Mouse (Mus musculus) monocyte, adult 5-6 weeks (primary cell): ENCODE results near the gene Tmem151a. TPM values are rescaled to one million over a fixed set of nuclear protein-coding genes. Genes with fewer than 3 reads are reported as not detected.
"Not testable (repeated sequence)": the region's sequence is repeated elsewhere in the genome, so short reads cannot be mapped to it uniquely, and the experiment has no call there.

Experiments used
- ATAC-seq: fragments of 153-309, 156-312 bp; replicated peaks from 2 replicates; pipeline ENCODE4 v1.8.0; 2017; ENCODE audit warnings: mild to moderate bottlenecking; ENCODE audit not compliant: low TSS enrichment, insufficient number of reproducible peaks, severe bottlenecking, poor library complexity, low FRiP score
- total RNA-seq: library from RNA; stranded (forward); fragments of 200-1000, 200-491, 200-594 nt; gene quantifications from 3 replicates; pipeline ENCODE4 v1.2.3, GENCODE M21; 2017

Gene Tmem151a
- total RNA-seq, 1 experiment from 2014 or later, result 0.67 TPM

- no peak for ATAC-seq
Measured at GRCm38 (mm10) chr19:5095887-5096474, 10.7 kb upstream of the Tmem151a start.

DNA sequence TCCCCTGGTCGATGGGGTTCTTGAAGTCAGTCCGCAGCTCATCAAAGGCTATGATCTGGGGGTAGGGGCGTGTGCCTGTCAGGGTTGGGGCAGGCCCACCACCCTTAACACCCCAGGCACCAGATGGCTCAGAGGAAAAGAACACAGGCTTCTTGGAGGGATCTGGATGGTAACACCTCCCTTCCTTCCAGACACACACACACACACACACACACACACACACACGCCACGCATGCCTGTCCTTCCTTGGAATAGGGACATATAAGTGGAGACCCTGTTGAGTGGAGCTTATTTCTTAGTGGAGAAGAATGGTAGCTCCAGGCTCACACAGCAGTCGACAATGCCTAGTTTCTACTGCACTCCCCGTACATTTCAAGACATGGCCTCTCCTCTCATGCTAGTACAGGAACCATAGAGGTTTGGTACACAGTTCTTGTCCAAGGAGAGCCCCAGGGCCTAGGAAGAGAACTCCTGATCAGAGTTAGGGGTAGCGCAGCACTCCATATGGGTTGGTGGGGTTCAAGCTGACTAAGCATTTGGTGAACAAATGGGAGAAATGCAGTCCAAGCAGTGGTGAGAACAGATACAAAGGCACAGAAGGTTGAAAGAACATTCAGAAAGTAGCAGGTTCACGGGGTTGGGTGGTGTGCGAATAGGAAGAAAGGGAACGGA, 9.6 kb upstream of the Tmem151a start:
- no peak for ATAC-seq

DNA sequence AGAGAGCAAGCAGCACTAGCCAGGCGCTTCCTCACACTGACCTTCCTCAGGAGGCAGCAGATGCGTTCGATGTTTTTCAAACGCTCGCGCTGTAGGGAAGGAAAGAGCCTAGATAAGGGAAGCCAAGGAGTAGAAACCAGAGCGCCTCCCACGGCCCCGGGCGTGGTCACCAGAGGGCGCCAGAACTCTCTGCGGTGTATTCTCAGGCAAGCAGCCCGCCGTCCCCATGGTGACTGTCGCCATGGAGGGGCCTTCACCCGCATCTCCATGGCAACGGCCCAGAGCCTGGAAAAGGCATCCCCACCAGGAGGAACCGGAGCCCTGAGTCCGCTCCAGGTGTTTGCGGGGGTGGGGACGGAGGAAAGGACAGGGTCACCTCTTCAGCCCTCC, 8.9 kb upstream of the Tmem151a start:
- ATAC-seq, result peak; percentile 72

DNA sequence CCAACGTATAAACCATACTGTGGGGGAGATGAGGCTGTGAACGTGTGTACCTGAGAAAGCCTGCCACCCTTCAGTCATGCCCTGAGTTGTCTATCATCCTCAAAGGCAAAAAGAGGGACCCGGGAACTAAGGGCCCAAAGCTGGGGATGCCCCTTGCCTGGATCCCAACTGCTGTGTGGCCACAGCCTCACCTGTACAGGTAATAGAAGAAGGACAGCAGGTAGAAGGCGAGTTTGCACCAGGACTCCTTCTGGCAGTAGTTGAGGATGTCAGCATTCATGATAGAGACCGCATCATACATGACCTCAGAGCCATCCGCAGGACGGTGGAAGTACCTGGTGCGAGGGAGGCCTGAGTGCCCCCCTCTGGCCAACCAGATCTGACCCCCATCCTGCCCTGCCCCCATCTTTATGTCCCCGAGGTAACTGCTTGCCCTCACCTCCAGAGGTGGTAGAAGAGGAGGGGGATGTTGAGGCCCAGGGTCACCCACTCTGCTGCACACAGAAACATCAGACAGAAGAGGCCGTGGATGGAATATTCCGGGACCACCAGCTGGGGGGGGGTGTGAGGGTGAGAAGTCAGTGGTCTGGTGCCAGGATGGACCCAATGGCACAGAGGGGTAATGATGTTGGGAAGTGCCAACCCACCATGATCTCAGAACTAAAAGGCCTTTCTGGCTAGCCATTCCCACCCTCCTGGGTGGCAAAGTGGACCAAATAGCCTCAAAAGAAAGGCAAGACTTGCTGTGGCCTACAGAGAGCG, 8.3 kb upstream of the Tmem151a start:
- no peak for ATAC-seq

GRCm38 (mm10) chr19:5092083-5092482, 6.8 kb upstream of the Tmem151a start:
- ATAC-seq, result no peak

DNA sequence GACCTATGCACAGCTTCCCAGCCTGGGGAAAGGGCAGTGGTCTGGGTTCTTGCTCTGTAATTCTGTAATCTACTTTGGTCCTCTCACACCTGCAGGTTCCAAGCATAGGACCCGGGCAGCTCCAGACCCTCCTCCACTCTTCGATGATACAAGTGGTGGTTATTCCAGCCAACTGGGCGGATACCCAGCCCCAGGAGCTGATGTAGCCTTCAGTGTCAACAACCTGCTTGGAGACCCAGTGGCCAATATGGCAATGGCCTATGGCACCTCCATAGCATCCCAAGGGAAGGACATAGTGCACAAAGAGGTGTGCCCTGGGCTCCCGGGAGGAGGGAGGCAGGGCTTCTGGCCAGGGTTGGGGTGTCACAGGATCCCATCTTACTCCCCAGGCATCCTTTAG, 4.0 kb upstream of the Tmem151a start:
- no peak for ATAC-seq

DNA sequence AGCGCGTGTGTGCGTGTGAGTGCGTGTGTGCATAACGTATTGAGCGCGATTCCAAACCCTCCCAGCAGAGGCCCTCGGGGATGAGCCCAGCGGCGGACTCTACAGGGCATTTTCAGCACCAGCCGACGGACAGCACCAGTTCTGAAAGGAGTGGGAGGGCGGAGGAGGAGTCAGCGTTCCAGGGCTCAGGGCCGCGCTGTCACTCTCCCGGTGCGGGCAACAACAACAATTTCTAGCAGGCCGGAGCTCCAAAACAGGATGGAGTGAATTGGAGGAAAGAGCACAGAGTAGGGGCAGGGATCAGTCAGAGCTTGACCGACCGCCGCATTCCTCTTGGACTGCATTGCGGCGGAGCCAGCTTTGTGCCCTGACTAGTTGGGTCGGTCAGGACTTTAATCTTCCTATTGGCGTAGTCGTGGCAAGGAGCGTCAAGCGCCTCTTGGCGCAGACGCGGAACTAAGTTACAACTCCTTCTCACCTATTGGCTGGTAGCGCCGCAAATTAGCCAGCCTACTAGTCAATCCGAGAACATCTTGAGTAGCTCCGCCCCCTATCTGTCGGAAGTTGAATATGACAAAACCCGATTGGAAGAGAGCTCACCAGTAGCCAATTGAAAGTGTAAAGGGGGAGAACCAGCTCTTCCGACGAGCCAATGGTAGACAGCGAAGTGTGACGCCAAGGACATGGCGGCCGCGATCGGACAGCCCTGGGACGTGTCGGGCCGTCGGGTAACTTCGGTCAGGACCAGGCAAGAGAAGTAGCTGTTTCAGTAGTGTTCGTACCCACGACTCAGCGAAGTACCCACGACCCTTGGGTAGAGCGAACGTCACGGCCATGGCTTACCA, 2.8 kb upstream of the Tmem151a start, which contains the start of gene Yif1a:
Yif1a (plus strand) TSS at position 655 of the 845 bp plus-strand sequence.
- peak; percentile 82 for ATAC-seq

GRCm38 (mm10) chr19:5086533-5086932, 1.2 kb upstream of the Tmem151a start:
- ATAC-seq, result not testable (repeated sequence)

DNA sequence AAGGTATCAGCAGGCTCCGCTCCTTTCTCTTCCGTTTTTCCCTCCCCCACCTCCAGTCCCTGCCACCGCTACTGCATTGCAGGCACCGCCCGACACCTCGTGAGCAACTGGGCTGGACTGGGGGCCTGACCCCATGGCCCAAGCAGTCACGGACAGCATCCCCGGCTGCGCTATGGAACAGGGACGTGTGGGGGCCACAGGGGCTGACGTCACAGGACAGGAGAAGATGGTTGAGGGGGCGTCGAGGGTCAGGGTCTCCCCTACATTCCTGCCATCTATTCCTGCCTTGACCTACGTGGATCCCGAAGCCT, 542 bp downstream of the Tmem151a start:
- ATAC-seq, result no peak

DNA sequence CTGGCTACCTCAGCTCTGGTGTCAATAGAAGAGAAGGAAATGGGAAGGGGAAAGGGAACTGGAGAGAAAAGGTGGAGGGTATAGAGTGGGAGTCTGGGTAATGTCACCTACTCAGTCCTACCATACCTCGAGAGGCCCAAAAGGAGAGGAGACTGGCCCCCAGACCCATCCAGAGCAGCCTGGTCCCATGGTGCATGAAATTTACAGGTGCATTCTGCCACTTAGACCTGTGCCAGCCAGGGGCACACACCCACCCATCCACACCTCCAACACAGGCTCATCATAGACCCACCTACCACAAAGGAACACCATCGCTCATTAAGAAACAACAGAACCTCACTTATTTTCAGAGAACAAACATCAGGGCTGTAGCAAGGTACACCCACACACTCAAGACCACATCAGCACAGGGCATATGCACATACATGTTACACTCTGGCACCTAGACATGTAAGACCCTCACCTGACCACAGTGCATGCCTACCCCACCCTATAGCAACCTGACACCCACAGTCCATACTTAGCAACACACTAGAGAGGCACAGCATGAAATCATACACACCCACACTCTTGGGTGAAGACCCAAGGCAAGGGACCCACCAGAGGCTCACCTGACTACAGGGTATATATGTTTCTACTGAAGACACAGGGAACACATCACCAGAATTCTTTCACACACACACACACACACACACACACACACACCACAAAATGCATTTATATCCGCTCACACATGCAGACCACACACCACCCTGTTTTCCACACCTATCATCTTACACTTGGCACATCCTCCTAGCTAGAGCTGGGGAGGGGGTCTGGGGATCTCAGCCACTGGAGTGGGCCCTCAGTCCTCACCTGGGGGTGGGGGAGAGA, 1.1 kb downstream of the Tmem151a start:
- ATAC-seq, result no peak

DNA sequence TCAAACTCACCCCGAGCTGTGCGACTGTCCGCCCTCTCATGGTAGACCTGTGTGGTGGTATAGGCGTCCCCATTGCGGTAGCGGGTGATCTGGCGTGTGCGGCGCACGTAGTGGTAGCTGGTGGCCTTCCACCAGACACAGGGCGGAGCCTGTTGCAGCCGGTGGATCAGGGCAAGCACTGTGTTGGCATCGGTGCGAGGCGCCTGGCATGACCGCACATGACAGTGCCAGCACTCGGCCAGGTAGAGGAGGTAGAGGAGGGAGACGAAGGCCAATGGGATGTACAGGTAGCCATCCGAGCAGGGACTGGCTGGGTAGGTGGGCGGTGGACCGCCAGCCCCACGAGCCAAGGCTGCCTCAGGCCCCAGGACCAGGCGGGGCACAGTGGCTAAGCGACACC, 2.7 kb downstream of the Tmem151a start:
- no peak for ATAC-seq

DNA sequence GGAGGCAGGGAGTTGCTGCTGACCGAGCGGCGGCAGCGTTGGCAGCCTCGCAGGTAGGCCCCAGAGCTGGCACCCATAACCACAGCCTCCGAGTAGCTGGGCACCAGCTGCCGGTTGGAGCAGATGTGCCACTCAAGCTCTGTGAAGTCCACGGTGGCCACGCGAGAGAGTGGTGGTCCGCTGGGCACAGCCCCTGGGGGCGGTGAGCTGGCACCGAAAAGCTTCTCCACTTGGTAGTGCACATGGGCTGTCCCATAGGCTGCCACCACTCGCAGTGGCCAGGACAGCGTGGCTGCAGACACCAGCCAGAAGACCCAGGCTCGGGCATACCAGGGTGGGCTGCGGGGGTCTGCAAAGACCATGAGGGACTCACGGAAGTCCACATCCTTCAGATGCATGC, 3.3 kb downstream of the Tmem151a start:
- ATAC-seq, result no peak

DNA sequence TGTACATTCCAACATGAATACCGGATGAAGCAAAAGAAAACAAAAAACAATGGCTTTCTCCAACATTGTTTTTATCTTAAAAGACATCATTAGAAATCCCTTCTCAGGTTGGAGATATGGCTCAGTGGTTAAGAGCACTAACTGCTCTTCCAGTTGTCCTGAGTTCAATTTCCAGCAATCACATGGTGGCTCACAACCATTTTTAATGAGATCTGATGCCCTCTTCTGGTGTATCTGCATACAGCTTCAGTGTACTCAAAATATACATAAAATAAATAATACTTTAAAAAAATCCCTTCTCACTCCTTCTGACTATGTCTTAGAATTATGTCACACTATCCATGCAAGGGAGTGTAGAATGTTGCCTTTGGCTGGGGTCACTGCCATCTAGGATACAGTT, 6.1 kb downstream of the Tmem151a start:
- no peak for ATAC-seq

DNA sequence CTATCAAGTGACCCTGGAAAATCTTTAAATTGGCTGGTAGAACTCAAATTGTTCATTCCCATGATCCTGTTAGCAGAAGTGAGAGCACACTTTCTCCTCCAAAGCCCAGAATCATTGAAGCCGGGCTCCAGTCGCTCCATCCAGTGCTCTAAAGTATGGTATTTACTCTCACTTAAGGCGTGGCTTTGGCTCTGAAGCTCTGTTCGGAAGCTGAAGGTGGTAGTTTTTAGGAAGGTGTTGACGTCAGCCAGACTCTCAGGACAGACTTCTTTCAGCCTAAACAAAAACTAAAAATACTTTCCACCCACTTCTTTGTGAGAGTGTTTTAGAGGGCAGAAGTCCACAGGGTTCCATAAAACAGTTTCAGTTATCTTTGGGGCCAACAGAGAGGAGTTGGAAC, 11.8 kb downstream of the Tmem151a start:
- no peak for ATAC-seq

- no peak for ATAC-seq
Measured at GRCm38 (mm10) chr19:5073028-5073427, 12.3 kb downstream of the Tmem151a start.

DNA sequence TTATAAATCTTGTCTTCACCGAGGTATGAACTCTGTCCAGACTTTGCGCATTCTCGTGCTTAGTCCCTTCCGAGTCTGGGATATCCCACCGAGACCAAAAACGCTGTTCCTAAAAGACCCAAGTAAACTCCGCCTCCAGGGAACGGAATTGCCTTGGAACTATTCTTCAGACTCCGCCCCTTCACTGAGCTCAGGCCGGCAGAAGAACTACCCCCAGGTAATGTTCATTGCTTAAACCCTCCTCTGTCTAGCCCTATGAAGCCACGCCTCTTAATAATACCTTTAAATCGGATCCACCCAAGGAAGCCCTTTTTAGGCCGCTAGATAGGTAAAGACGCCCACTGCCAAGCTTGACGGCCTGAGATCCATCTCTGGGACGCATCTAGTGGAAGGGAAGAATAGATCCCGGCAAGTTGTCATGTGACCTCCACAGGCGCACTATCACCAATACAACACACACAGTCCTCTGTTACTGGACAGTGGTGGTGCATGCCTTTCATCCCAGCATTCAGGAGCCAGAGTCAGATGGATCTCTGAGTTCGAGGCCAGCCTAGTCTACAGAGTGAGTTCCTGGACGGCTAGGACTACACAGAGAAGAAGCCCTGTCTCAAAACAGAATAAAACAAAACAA, 12.8 kb downstream of the Tmem151a start:
- ATAC-seq, result no peak

GRCm38 (mm10) chr19:5071545-5072369, 13.6 kb downstream of the Tmem151a start:
- ATAC-seq, result peak; percentile 51
